ENCODE assay signal across 26 mouse cellular contexts in genomic region chr5:120877407-120877806, GRCm38 (mm10). TPM values are rescaled to one million over a fixed set of nuclear protein-coding genes. Genes with fewer than 3 reads are reported as not detected.
"Had no signal": no experiment of that assay in that cellular context is flagged by ENCODE, and none has a peak within 500 bp of the region (broad histone marks: within the 10 kb centered on the region; RNA-seq: fewer than 3 reads in every experiment).

No protein-coding gene starts in this region.

RNA-seq across cellular contexts. Expression of gene Oas1g, which starts 10.0 kb away (rescaled TPM):
- polyA plus RNA-seq: heart, embryonic 11.5 days; heart, embryonic 12.5 days; hindbrain, embryonic 12.5 days had no signal

RNA-seq across cellular contexts. Expression of gene Oas1h, which starts 16.2 kb away (rescaled TPM):
- polyA plus RNA-seq: heart, embryonic 11.5 days; heart, embryonic 12.5 days; heart, embryonic 13.5 days; heart, embryonic 14.5 days; heart, embryonic 15.5 days; heart, embryonic 16.5 days; heart, postnatal 0 days; hindbrain, embryonic 10.5 days; hindbrain, embryonic 11.5 days; hindbrain, embryonic 12.5 days; hindbrain, embryonic 13.5 days; hindbrain, embryonic 14.5 days; hindbrain, embryonic 15.5 days; hindbrain, embryonic 16.5 days; hindbrain, postnatal 0 days; inflammation-experienced regulatory T-cells, adult 6 months; intestine, embryonic 14.5 days; intestine, embryonic 15.5 days; intestine, embryonic 16.5 days; intestine, postnatal 0 days; kidney, adult 2 months; kidney, embryonic 14.5 days; kidney, embryonic 15.5 days; kidney, embryonic 16.5 days; large intestine, adult 2 months had no signal

RNA-seq across cellular contexts. Expression of gene Oas1f, which starts 30.2 kb away (rescaled TPM):
- polyA plus RNA-seq: heart, embryonic 11.5 days; heart, embryonic 12.5 days; heart, embryonic 13.5 days; heart, embryonic 14.5 days; heart, embryonic 15.5 days; heart, postnatal 0 days; hindbrain, embryonic 10.5 days; hindbrain, embryonic 11.5 days; hindbrain, embryonic 12.5 days; hindbrain, embryonic 13.5 days; hindbrain, embryonic 14.5 days; hindbrain, embryonic 15.5 days; hindbrain, embryonic 16.5 days; hindbrain, postnatal 0 days; inflammation-experienced regulatory T-cells, adult 6 months; intestine, embryonic 14.5 days; intestine, embryonic 15.5 days; intestine, postnatal 0 days; kidney, embryonic 14.5 days; kidney, embryonic 15.5 days had no signal

RNA-seq across cellular contexts. Expression of gene Oas1d, which starts 36.9 kb away (rescaled TPM):
- polyA plus RNA-seq: heart, embryonic 11.5 days; heart, embryonic 12.5 days; heart, embryonic 13.5 days; heart, embryonic 14.5 days; heart, embryonic 15.5 days; heart, postnatal 0 days; hindbrain, embryonic 10.5 days; hindbrain, embryonic 11.5 days; hindbrain, embryonic 12.5 days; hindbrain, embryonic 13.5 days; hindbrain, embryonic 14.5 days; hindbrain, embryonic 15.5 days; inflammation-experienced regulatory T-cells, adult 6 months; intestine, embryonic 15.5 days; intestine, embryonic 16.5 days; kidney, adult 2 months; kidney, embryonic 14.5 days; kidney, embryonic 15.5 days; kidney, embryonic 16.5 days; kidney, postnatal 0 days had no signal
